Mouse (Mus musculus) hindbrain, embryonic 11.5 days (tissue): Measurements from ENCODE around the gene Emx2. TPM values are rescaled to one million over a fixed set of nuclear protein-coding genes. Genes with fewer than 3 reads are reported as not detected.
A peak's percentile ranks its signal among the peaks of the same experiment; 100 is the strongest.

Experiments used
- ATAC-seq: fragments of 200-750 bp; cut with Nextera tagmentation; 2 replicates; pipeline ENCODE4 v1.8.0; 2017; ENCODE audit warnings: mild to moderate bottlenecking, moderate TSS enrichment, moderate library complexity; ENCODE audit not compliant: low FRiP score
- DNase-seq: peaks from one replicate; pipeline ENCODE4 v3.0.0-alpha.2; 2015; ENCODE audit warnings: low spot score
- H3K27ac ChIP-seq: fragments of 300-500 bp; sonication (generic); 2 replicates; pipeline ENCODE4 v1.5.1; 2014; ENCODE audit warnings: mild to moderate bottlenecking, low read depth, low read length
- H3K27me3 ChIP-seq: fragments of 300-500 bp; sonication (generic); 2 replicates; pipeline ENCODE4 v1.6.1; 2014; ENCODE audit warnings: mild to moderate bottlenecking, low read length, moderate library complexity, mixed read lengths; ENCODE audit not compliant: control insufficient read depth, insufficient read depth
- H3K36me3 ChIP-seq: fragments of 300-500 bp; sonication (generic); 2 replicates; pipeline ENCODE4 v1.6.1; 2014; ENCODE audit warnings: mild to moderate bottlenecking, low read length, moderate library complexity, mixed read lengths; ENCODE audit not compliant: control insufficient read depth, insufficient read depth
- H3K4me1 ChIP-seq: fragments of 300-500 bp; sonication (generic); replicated peaks from 2 replicates; pipeline ENCODE4 v1.6.1; 2014; ENCODE audit warnings: low read length, mixed read lengths; ENCODE audit not compliant: control insufficient read depth, insufficient read depth
- H3K4me2 ChIP-seq: fragments of 300-500 bp; sonication (generic); replicated peaks from 2 replicates; pipeline ENCODE4 v1.6.1; 2014; ENCODE audit warnings: mild to moderate bottlenecking, low read depth, low read length
- H3K4me3 ChIP-seq: fragments of 300-500 bp; sonication (generic); 2 replicates; pipeline ENCODE4 v1.5.1; 2014; ENCODE audit warnings: low read depth, low read length
- H3K9ac ChIP-seq: fragments of 300-500 bp; sonication (generic); 2 replicates; pipeline ENCODE4 v1.6.1; 2014; ENCODE audit warnings: low read depth, low read length
- H3K9me3 ChIP-seq: fragments of 300-500 bp; sonication (generic); 2 replicates; pipeline ENCODE4 v1.6.1; 2016; ENCODE audit warnings: low read length; ENCODE audit not compliant: control insufficient read depth
- WGBS: fragments of 180-500 bp; shearing (Covaris S2); extraction: QIAGEN DNeasy Blood & Tissue Kit; methylation state at CpG from one replicate; pipeline ENCODE4 v1.1.7; 2014; 5-methylcytosine and 5-hydroxymethylcytosine counted together
- polyA plus RNA-seq: library from polyadenylated mRNA; unstranded; fragments of >200 nt; fragmentation: Nextera tagmentation; extraction: Ambion mirVana; gene quantifications from 2 replicates; pipeline ENCODE4 v1.2.1, GENCODE M21; 2014

Emx2 gene
- polyA plus RNA-seq, 1 experiment from 2014 or later: 1.0 TPM

- Histone ChIP-seq H3K27ac (no peak overlapping the region), H3K4me1 (peaks cover 1% of the 10 kb centered on the region; the same call in 1 of the 2 replicates), H3K4me3 (no peak overlapping the region), H3K36me3 (no peaks in the 10 kb centered on the region), H3K27me3 (peaks cover 92% of the 10 kb centered on the region), H3K4me2 (no peak overlapping the region), H3K9ac (no peak overlapping the region), H3K9me3 (no peaks in the 10 kb centered on the region)
- ATAC-seq (no peak), DNase-seq (peak; percentile 51)
- WGBS: under 1% methylated on average over 10 of the region's 10 CpGs
Observed at GRCm38 (mm10) chr19:59465751-59466410, 7.7 kb downstream of the Emx2 start.

GRCm38 (mm10) chr19:59466417-59466937 is 8.3 kb downstream of the Emx2 start:
- H3K4me1 ChIP-seq: peaks cover 2% of the 10 kb centered on the region; the same call in 1 of the 2 replicates
- H3K9ac ChIP-seq: no peak overlapping the region
- H3K4me2 ChIP-seq: no peak overlapping the region

GRCm38 (mm10) chr19:59467016-59467412 is 8.8 kb downstream of the Emx2 start:
- peaks cover 95% of the 10 kb centered on the region for H3K27me3 ChIP-seq
- no peak overlapping the region for H3K4me2 ChIP-seq
- no peak overlapping the region for H3K9ac ChIP-seq
- no peaks in the 10 kb centered on the region for H3K36me3 ChIP-seq
- DNase-seq: peak; percentile 43
- H3K4me3 ChIP-seq: no peak overlapping the region
- peaks cover 2% of the 10 kb centered on the region; the same call in 1 of the 2 replicates for H3K4me1 ChIP-seq
- no peak overlapping the region for H3K27ac ChIP-seq
- H3K9me3 ChIP-seq: no peaks in the 10 kb centered on the region
- no peak for ATAC-seq
- under 1% methylated on average over 19 of the region's 19 CpGs for WGBS

More at GRCm38 (mm10) chr19:59466417-59466937, 8.3 kb downstream of the Emx2 start:
- ATAC-seq: no peak
- Histone ChIP-seq H3K9me3 (no peaks in the 10 kb centered on the region), H3K27ac (no peak overlapping the region), H3K27me3 (peaks cover 94% of the 10 kb centered on the region), H3K4me3 (no peak overlapping the region), H3K36me3 (no peaks in the 10 kb centered on the region)
- 1% methylated on average over 6 of the region's 6 CpGs for WGBS
- peak; percentile 50 for DNase-seq

DNA sequence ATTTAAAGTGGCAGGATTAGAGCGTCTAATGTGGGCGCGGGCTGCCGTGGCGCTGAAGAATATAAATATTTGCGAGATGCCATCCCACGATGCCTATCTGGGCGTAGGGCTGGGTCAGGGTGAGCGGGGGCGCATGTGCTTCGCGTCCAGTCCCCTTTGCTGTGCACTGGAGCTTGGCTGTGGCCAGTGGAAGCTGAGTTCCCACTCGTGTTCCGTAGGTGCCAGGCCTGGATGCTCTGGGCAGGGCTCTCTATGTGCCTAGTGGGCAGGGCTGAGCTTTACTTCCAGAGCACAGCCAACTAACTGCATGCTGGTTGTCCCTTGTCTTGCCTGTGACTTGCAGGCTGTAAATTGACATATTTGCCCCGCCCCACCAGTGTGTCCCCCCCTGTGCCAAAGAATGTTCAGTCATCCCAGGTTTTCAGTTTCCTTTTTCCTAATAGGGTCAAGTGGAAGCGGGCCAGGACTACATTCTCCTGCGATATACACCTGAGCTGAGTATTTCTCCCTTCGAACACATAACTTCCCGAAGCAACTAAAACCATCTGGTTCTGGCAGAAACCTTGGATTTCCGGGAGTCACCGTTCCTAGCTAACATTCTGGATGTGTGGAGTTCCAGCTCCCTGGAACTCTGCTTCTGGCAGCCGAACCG is 9.4 kb downstream of the Emx2 start:
- Histone ChIP-seq H3K9ac (no peak overlapping the region), H3K27me3 (peaks cover 95% of the 10 kb centered on the region), H3K4me1 (peaks cover 2% of the 10 kb centered on the region; the same call in 1 of the 2 replicates), H3K4me3 (no peak overlapping the region), H3K27ac (no peak overlapping the region), H3K9me3 (no peaks in the 10 kb centered on the region), H3K4me2 (no peak overlapping the region), H3K36me3 (no peaks in the 10 kb centered on the region)
- WGBS: 1% methylated on average over 23 of the region's 23 CpGs
- peak; percentile 53 for DNase-seq
- ATAC-seq: no peak

DNA sequence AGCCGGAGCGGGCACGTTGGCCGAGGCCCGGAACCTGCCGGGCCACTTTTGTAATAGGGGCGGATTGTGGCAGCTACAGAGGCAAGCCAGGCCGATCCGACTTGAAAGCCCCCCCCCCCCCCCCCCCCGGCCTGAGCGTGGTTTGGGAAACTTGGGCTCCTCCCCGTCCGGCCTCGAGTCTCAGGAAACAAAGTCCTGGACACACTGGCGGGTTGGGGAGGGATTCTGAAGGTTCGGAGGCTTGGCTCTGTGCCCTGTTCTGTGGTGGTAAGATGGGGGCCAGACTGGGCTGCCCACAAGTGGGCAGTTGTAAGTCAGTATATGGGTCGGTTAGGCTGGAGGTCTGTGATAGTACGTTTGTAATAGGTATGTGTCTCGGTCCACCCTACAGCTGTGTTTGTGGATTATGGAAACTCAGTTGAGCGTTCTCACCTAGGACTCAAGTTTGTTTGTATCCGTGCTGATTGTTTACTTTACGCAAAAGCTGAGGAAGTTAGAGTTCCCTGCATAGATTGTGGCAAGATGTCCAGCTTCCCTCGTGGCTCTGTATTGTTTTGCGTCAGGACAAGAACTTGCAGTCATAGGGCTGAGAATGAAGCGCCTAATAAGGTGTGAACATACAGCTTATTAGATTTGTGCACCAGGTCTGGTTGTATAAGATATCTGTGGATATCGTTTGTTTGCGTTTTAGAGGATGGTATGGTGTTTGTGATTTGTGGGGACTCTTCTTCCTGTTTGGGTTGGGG is 10.1 kb downstream of the Emx2 start:
- Histone ChIP-seq H3K4me3 (no peak overlapping the region), H3K4me2 (no peak overlapping the region), H3K9me3 (no peaks in the 10 kb centered on the region), H3K9ac (no peak overlapping the region), H3K4me1 (peaks cover 2% of the 10 kb centered on the region; the same call in 1 of the 2 replicates), H3K27ac (no peak overlapping the region), H3K27me3 (peaks cover 95% of the 10 kb centered on the region), H3K36me3 (no peaks in the 10 kb centered on the region)
- WGBS: 2% methylated on average over 25 of the region's 27 CpGs
- no peak for ATAC-seq
- peak; percentile 53 for DNase-seq

DNA sequence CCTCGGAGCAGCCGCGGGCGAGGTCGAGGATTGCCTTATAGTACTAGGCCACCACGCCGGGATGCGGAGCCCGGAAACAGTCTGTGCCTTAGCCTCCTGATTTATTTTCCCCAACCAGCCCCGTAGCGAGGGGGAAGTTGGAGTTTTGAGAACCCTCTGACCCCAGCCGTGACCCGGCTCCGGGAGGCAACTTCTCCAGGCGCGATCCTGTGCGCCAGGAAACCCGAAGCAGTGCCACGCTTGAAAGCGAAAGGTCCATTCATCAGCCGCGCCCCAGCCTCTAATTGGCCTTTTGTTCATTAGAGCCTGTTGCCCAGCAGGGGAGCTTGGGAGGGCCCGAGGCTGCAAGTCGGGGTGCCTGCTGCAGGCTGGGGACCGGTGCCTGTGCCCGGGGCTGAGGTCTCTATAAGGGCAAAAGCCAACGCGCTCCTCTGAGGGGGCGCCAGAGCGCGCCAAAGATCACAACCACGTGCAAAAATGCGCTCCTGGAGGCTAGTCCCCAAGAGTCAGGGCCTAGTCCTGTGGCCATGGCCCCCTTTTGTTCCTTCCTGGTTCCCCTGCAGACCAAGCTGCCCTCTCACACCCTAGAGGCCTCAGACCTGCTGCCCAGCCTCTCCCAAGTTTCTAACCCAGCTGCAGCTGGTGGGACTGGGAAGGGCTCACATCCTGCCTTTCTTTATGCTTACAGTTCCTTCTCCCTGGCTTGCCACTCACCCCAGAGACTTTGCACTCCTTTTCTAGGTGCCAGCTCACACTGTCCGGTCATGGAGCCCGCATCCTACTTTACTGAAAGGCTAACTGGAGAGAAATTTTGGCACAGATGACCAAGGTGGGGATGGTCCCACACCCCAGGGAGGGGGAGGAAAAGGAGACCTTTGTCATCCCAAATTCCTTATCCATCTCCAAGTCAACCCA is 11.1 kb downstream of the Emx2 start:
- H3K27ac ChIP-seq: no peak overlapping the region
- H3K4me2 ChIP-seq: peak overlapping the region; percentile 29; the same call in 1 of the 2 replicates
- peak overlapping the region; percentile 16 for H3K4me3 ChIP-seq
- peaks cover 2% of the 10 kb centered on the region; the same call in 1 of the 2 replicates for H3K4me1 ChIP-seq
- H3K9ac ChIP-seq: no peak overlapping the region
- WGBS: under 1% methylated on average over 35 of the region's 35 CpGs
- ATAC-seq: peak; percentile 58
- peak; percentile 67 for DNase-seq
- H3K27me3 ChIP-seq: peaks cover 84% of the 10 kb centered on the region
- no peaks in the 10 kb centered on the region for H3K9me3 ChIP-seq
- H3K36me3 ChIP-seq: no peaks in the 10 kb centered on the region

GRCm38 (mm10) chr19:59470074-59470630 is 12.0 kb downstream of the Emx2 start:
- no peak overlapping the region for H3K27ac ChIP-seq
- no peak overlapping the region for H3K4me3 ChIP-seq
- peaks cover 77% of the 10 kb centered on the region for H3K27me3 ChIP-seq
- no peak overlapping the region for H3K4me2 ChIP-seq
- 9% methylated on average over 11 of the region's 11 CpGs for WGBS
- peaks cover 2% of the 10 kb centered on the region; the same call in 1 of the 2 replicates for H3K4me1 ChIP-seq
- H3K9me3 ChIP-seq: no peaks in the 10 kb centered on the region
- H3K36me3 ChIP-seq: no peaks in the 10 kb centered on the region
- no peak overlapping the region for H3K9ac ChIP-seq
- DNase-seq (peak; percentile 26), ATAC-seq (no peak)
